21 mouse cellular contexts compared by ENCODE assay signal in genomic region chr1:92092286-92092685, GRCm38 (mm10).
DNase-seq lines count a peak whose midpoint lies in the region; TF ChIP-seq lines count a peak whose summit lies in the region.
"Had no signal": no experiment of that assay in that cellular context is flagged by ENCODE, and none has a peak within 500 bp of the region (broad histone marks: within the 10 kb centered on the region; RNA-seq: fewer than 3 reads in every experiment).

No protein-coding gene starts in this region.

- intact Hi-C loops in gastrocnemius, adult 2 months (cut with DNase I) = no loop called here

- no peak for TF ChIP-seq CTCF in gastrocnemius, adult 2 months (IDR thresholded peaks at IDR 0.05)

- peak; percentile 72 to 92 for DNase-seq in adrenal gland, adult (ENCODE audit: inconsistent age in 2 of 2, low spot score in 1 of 2)
- DNase-seq in adrenal gland, adult 18-20 months (ENCODE audit: low spot score in 2 of 2) = no peak
- DNase-seq in gastrocnemius, adult 2 months = peak; percentile 17
- DNase-seq in gastrocnemius, adult 18-20 months (ENCODE audit: low spot score) = no peak
- peak; percentile 79 for DNase-seq in adrenal gland, postnatal 14 days
- DNase-seq in lung, postnatal 4 days = no peak
- DNase-seq in cerebellum, adult 9-11 months = no peak
- DNase-seq: cerebellum, adult 11-12 months; cerebellum, adult 8-10 months; cerebellum, postnatal 14 days; gastrocnemius, postnatal 14 days; heart, postnatal 14 days; heart, postnatal 4 days; kidney, adult 18-20 months had no signal

- H3K27ac ChIP-seq in gastrocnemius, adult 2 months = no peak overlapping the region
- H3K27ac ChIP-seq: forebrain, embryonic 10.5 days; forebrain, embryonic 13.5 days; heart, adult 2 months; heart, embryonic 10.5 days; heart, embryonic 13.5 days; hindbrain, embryonic 14.5 days; hindbrain, postnatal 0 days had no signal

- H3K4me3 ChIP-seq in gastrocnemius, adult 2 months = no peak overlapping the region
- H3K4me3 ChIP-seq: forebrain, embryonic 10.5 days; forebrain, embryonic 13.5 days; heart, adult 2 months; heart, embryonic 10.5 days; heart, embryonic 13.5 days had no signal

Comparison
In these comparisons a context has a peak if more than half of its experiments do, and no peak if none do; other contexts are left out.
1. DNase-seq: peak in adrenal gland, adult (2 of 2), gastrocnemius, adult 2 months (single experiment) and adrenal gland, postnatal 14 days (single experiment); none in adrenal gland, adult 18-20 months (0 of 2), gastrocnemius, adult 18-20 months (single experiment), lung, postnatal 4 days (0 of 2) and cerebellum, adult 9-11 months (single experiment).